Mouse (Mus musculus) kidney, postnatal 0 days (tissue): Measurements from ENCODE around the gene Gm17689. TPM values are rescaled to one million over a fixed set of nuclear protein-coding genes. Genes with fewer than 3 reads are reported as not detected.

Experiments
- ATAC-seq: fragments of 200-750 bp; cut with Nextera tagmentation; replicated peaks from 2 replicates; pipeline ENCODE4 v1.8.0; 2017; ENCODE audit warnings: low read depth, moderate number of reproducible peaks, moderate TSS enrichment, moderate library complexity; ENCODE audit not compliant: low FRiP score
- DNase-seq: peaks from one replicate; pipeline ENCODE4 v3.0.0-alpha.2; 2016; ENCODE audit warnings: low spot score
- H3K27ac ChIP-seq: fragments of 300-500 bp; sonication (generic); 2 replicates; pipeline ENCODE4 v1.5.1; 2014; ENCODE audit warnings: mild to moderate bottlenecking
- H3K27me3 ChIP-seq: fragments of 300-500 bp; sonication (generic); 2 replicates; pipeline ENCODE4 v1.6.1; 2014; ENCODE audit warnings: low read length, mixed read lengths; ENCODE audit not compliant: insufficient read depth
- H3K36me3 ChIP-seq: fragments of 300-500 bp; sonication (generic); 2 replicates; pipeline ENCODE4 v1.6.1; 2014; ENCODE audit warnings: low read length, mixed read lengths; ENCODE audit not compliant: insufficient read depth
- H3K4me1 ChIP-seq: fragments of 300-500 bp; sonication (generic); replicated peaks from 2 replicates; pipeline ENCODE4 v1.6.1; 2014; ENCODE audit warnings: antibody characterized with exemption, low read length, mixed read lengths; ENCODE audit not compliant: insufficient read depth
- H3K4me2 ChIP-seq: fragments of 300-500 bp; sonication (generic); 2 replicates; pipeline ENCODE4 v1.6.1; 2014; ENCODE audit warnings: mild to moderate bottlenecking, low read length, moderate library complexity, mixed read lengths
- H3K4me3 ChIP-seq: fragments of 300-500 bp; sonication (generic); replicated peaks from 2 replicates; pipeline ENCODE4 v1.5.1; 2014; ENCODE audit warnings: low read depth, low read length
- H3K9ac ChIP-seq: fragments of 300-500 bp; sonication (generic); 2 replicates; pipeline ENCODE4 v1.6.1; 2014; ENCODE audit warnings: low read depth, low read length
- H3K9me3 ChIP-seq: fragments of 300-500 bp; sonication (generic); replicated peaks from 2 replicates; pipeline ENCODE4 v1.6.1; 2016; ENCODE audit warnings: low read length, inconsistent platforms, mixed read lengths
- CTCF ChIP-seq: IDR thresholded peaks from 2 replicates; pipeline ENCODE4 v1.5.1; 2016; ENCODE audit warnings: antibody characterized with exemption, low read depth, mild to moderate bottlenecking, moderate library complexity
- WGBS: fragments of 180-500 bp; shearing (Covaris S2); extraction: QIAGEN DNeasy Blood & Tissue Kit; methylation state at CpG from one replicate; pipeline ENCODE4 v1.1.7; 2014; 5-methylcytosine and 5-hydroxymethylcytosine counted together
- polyA plus RNA-seq: library from polyadenylated mRNA; unstranded; fragments of >200 nt; fragmentation: Nextera tagmentation; extraction: Ambion mirVana; gene quantifications from 2 replicates; pipeline ENCODE4 v1.2.1, GENCODE M21; 2015

Gene Gm17689
- polyA plus RNA-seq, result not detected in 2 replicates

GRCm38 (mm10) chr9:36582535-36582934 lies at the start of gene Gm17689:
TSS of gene Gm17689 (minus strand) at chr9:36582635.
- no peak for DNase-seq
- no peaks in the 10 kb centered on the region for H3K4me1 ChIP-seq
- H3K27ac ChIP-seq, result no peak within 1 kb of the TSS
- H3K27me3 ChIP-seq, result no peaks in the 10 kb centered on the region
- WGBS, result 59% methylated on average over 1 of the region's 1 CpGs
- no peak within 1 kb of the TSS for H3K9ac ChIP-seq
- no peak for ATAC-seq
- TF ChIP-seq CTCF, result no peak
- H3K9me3 ChIP-seq, result no peaks in the 10 kb centered on the region
- no peaks in the 10 kb centered on the region for H3K36me3 ChIP-seq
- no peak within 1 kb of the TSS for H3K4me2 ChIP-seq
- H3K4me3 ChIP-seq, result no peak within 1 kb of the TSS

GRCm38 (mm10) chr9:36541863-36542262 lies 40.6 kb downstream of the Gm17689 start, which contains the start of gene Gm5615:
TSS of gene Gm5615 (minus strand) at chr9:36541963.
- no peak within 1 kb of the TSS for H3K4me2 ChIP-seq
- no peak for ATAC-seq

More at GRCm38 (mm10) chr9:36541863-36542262, 40.6 kb downstream of the Gm17689 start, which contains the start of gene Gm5615:
- no peaks in the 10 kb centered on the region for H3K27me3 ChIP-seq
- no peaks in the 10 kb centered on the region for H3K36me3 ChIP-seq
- no peaks in the 10 kb centered on the region for H3K9me3 ChIP-seq
- H3K9ac ChIP-seq, result no peak within 1 kb of the TSS
- WGBS, result 91% methylated on average over 2 of the region's 2 CpGs
- no peak within 1 kb of the TSS for H3K27ac ChIP-seq
- no peak for TF ChIP-seq CTCF
- H3K4me1 ChIP-seq, result no peaks in the 10 kb centered on the region
- DNase-seq, result no peak
- no peak within 1 kb of the TSS for H3K4me3 ChIP-seq

Other genes starting within 250 kb of the Gm17689 start
- gene Gm7257, start 150.8 kb downstream of the Gm17689 start, polyA plus RNA-seq, result not detected in 2 replicates
- not detected in 2 replicates for gene Gm9513, start 107.0 kb downstream of the Gm17689 start, polyA plus RNA-seq
- not detected in 2 replicates for gene Gm5615, start 40.7 kb downstream of the Gm17689 start, polyA plus RNA-seq
- not detected in 2 replicates for gene A630095E13Rik, start 60.7 kb upstream of the Gm17689 start, polyA plus RNA-seq
- not detected in 2 replicates for gene Acrv1, start 110.6 kb upstream of the Gm17689 start, polyA plus RNA-seq
- gene Chek1, start 144.4 kb upstream of the Gm17689 start, polyA plus RNA-seq, result 19.2 and 23.5 TPM in 2 replicates
- gene Stt3a, start 185.0 kb upstream of the Gm17689 start, polyA plus RNA-seq, result 184 and 224 TPM in 2 replicates
- gene Ei24, start 214.8 kb upstream of the Gm17689 start, polyA plus RNA-seq, result 111 and 115 TPM in 2 replicates
- 2.5 and 2.6 TPM in 2 replicates for gene Fez1, start 239.2 kb upstream of the Gm17689 start, polyA plus RNA-seq